Mouse (Mus musculus) CH12.LX (cell line): ENCODE data around the gene Olfr1342. TPM values are rescaled to one million over a fixed set of nuclear protein-coding genes. Genes with fewer than 3 reads are reported as not detected.

ENCODE experiments used
- DNase-seq: peaks from one replicate; pipeline ENCODE4 v3.0.0-alpha.2; 2013; ENCODE audit errors: extremely low read depth
- H3K27ac ChIP-seq: 2 replicates; pipeline ENCODE4 v1.5.1; 2012; ENCODE audit warnings: low read depth, mild to moderate bottlenecking, control low read depth, moderate library complexity; ENCODE audit not compliant: insufficient read depth
- H3K27me3 ChIP-seq: replicated peaks from 2 replicates; pipeline ENCODE3; 2012; ENCODE audit warnings: inconsistent platforms
- H3K36me3 ChIP-seq, 2 experiments: replicated peaks in 1 of 2; 2 replicates each; pipeline versions ENCODE3 to v1.6.1; 2012; ENCODE audit warnings: inconsistent platforms in 1 of 2, low read length in 1 of 2, mild to moderate bottlenecking in 1 of 2, mixed read lengths in 1 of 2, moderate library complexity in 1 of 2; ENCODE audit not compliant: control insufficient read depth in 1 of 2, insufficient read depth in 1 of 2
- H3K4me1 ChIP-seq, 2 experiments: 2 replicates each; pipeline ENCODE4 v1.6.1; 2012; ENCODE audit warnings: inconsistent platforms in 1 of 2, moderate library complexity in 1 of 2; ENCODE audit not compliant: insufficient read depth in 2 of 2, control insufficient read depth in 1 of 2
- H3K4me2 ChIP-seq: 2 replicates; pipeline ENCODE4 v1.6.1; 2012; ENCODE audit warnings: low read depth, mild to moderate bottlenecking, control low read depth; ENCODE audit not compliant: poor library complexity, insufficient read depth, severe bottlenecking
- H3K4me3 ChIP-seq, 3 experiments: fragments of 150-350 bp in 1 of 3; sonication (generic) in 1 of 3; replicated peaks in 1 of 3; 2 replicates each; pipeline versions ENCODE3 to v1.5.1; 2011 to 2012; ENCODE audit warnings: low read depth in 2 of 3, low read length in 2 of 3, mild to moderate bottlenecking in 2 of 3, moderate library complexity in 2 of 3, control low read depth in 1 of 3, improper control_type of control experiment in 1 of 3, inconsistent platforms in 1 of 3, mixed read lengths in 1 of 3; ENCODE audit not compliant: poor library complexity in 1 of 3
- H3K79me2 ChIP-seq: replicated peaks from 2 replicates; pipeline ENCODE4 v1.6.1; 2012; ENCODE audit warnings: mild to moderate bottlenecking, moderate library complexity; ENCODE audit not compliant: control insufficient read depth, poor library complexity, insufficient read depth, severe bottlenecking; ENCODE audit errors: extremely low read depth
- H3K9ac ChIP-seq: 2 replicates; pipeline ENCODE4 v1.6.1; 2012; ENCODE audit warnings: low read depth, mild to moderate bottlenecking, control low read depth, moderate library complexity; ENCODE audit not compliant: insufficient read depth
- H3K9me3 ChIP-seq: replicated peaks from 2 replicates; pipeline ENCODE3; 2012; ENCODE audit warnings: low read length, inconsistent platforms, mixed read lengths
- CTCF ChIP-seq, 2 experiments: IDR thresholded peaks in 1 of 2; conservative IDR thresholded peaks in 1 of 2; 2 replicates each; pipeline ENCODE4 v1.5.1; 2011 to 2012; ENCODE audit warnings: low read depth in 2 of 2, low read length in 2 of 2, improper control_type of control experiment in 1 of 2, inconsistent platforms in 1 of 2, mild to moderate bottlenecking in 1 of 2, moderate library complexity in 1 of 2
- ELF1 ChIP-seq: IDR thresholded peaks from 2 replicates; pipeline ENCODE4 v1.6.1; 2014; ENCODE audit warnings: low read depth, mild to moderate bottlenecking, inconsistent platforms, low read length, improper control_type of control experiment
- EP300 ChIP-seq: IDR thresholded peaks from 2 replicates; pipeline ENCODE4 v1.6.1; 2011; ENCODE audit warnings: low read length, improper control_type of control experiment
- HCFC1 ChIP-seq: IDR thresholded peaks from 2 replicates; pipeline ENCODE4 v1.6.1; 2012; ENCODE audit warnings: low read depth, mild to moderate bottlenecking, inconsistent platforms, low read length, improper control_type of control experiment
- JUN ChIP-seq: IDR thresholded peaks from 2 replicates; pipeline ENCODE4 v1.6.1; 2011; ENCODE audit warnings: low read depth, mild to moderate bottlenecking, low read length, improper control_type of control experiment, moderate library complexity; ENCODE audit not compliant: insufficient read depth
- JUND ChIP-seq: conservative IDR thresholded peaks from 2 replicates; pipeline ENCODE4 v1.6.1; 2011; ENCODE audit warnings: low read depth, low read length, improper control_type of control experiment
- MAFK ChIP-seq: IDR thresholded peaks from 2 replicates; pipeline ENCODE4 v1.6.1; 2011; ENCODE audit warnings: low read length, improper control_type of control experiment; ENCODE audit not compliant: insufficient replicate concordance
- MAZ ChIP-seq: IDR thresholded peaks from 2 replicates; pipeline ENCODE4 v1.6.1; 2012; ENCODE audit warnings: low read depth, mild to moderate bottlenecking, inconsistent platforms, low read length, improper control_type of control experiment, moderate library complexity
- MEF2A ChIP-seq: IDR thresholded peaks from 2 replicates; pipeline ENCODE4 v1.6.1; 2014; ENCODE audit warnings: low read depth, mild to moderate bottlenecking, inconsistent platforms, low read length, improper control_type of control experiment, borderline replicate concordance
- MXI1 ChIP-seq: IDR thresholded peaks from 2 replicates; pipeline ENCODE4 v1.6.1; 2011; ENCODE audit warnings: mild to moderate bottlenecking, low read depth, low read length, improper control_type of control experiment
- MYC ChIP-seq: IDR thresholded peaks from 2 replicates; pipeline ENCODE4 v1.6.1; 2011; ENCODE audit warnings: low read depth, mild to moderate bottlenecking, improper control_type of control experiment, low read length
- PAX5 ChIP-seq: IDR thresholded peaks from 2 replicates; pipeline ENCODE4 v1.6.1; 2012; ENCODE audit warnings: low read length, inconsistent platforms, mixed read lengths
- POLR2A ChIP-seq: IDR thresholded peaks from 2 replicates; pipeline ENCODE4 v1.6.1; 2011; ENCODE audit warnings: low read depth, mild to moderate bottlenecking, improper control_type of control experiment, low read length
- SIN3A ChIP-seq: IDR thresholded peaks from 2 replicates; pipeline ENCODE4 v1.6.1; 2012; ENCODE audit warnings: low read length, improper control_type of control experiment, inconsistent platforms
- SMC3 ChIP-seq: IDR thresholded peaks from 2 replicates; pipeline ENCODE4 v1.6.1; 2011; ENCODE audit warnings: low read depth, low read length, improper control_type of control experiment
- TBP ChIP-seq: conservative IDR thresholded peaks from 2 replicates; pipeline ENCODE4 v1.6.1; 2011; ENCODE audit warnings: low read depth, low read length, improper control_type of control experiment
- UBTF ChIP-seq: IDR thresholded peaks from 2 replicates; pipeline ENCODE4 v1.6.1; 2012; ENCODE audit warnings: low read depth, mild to moderate bottlenecking, inconsistent platforms, low read length, improper control_type of control experiment, moderate library complexity
- USF1 ChIP-seq: IDR thresholded peaks from 2 replicates; pipeline ENCODE4 v1.6.1; 2014; ENCODE audit warnings: low read depth, mild to moderate bottlenecking, inconsistent platforms, low read length, improper control_type of control experiment
- ZC3H11A ChIP-seq: IDR thresholded peaks from 2 replicates; pipeline ENCODE4 v1.6.1; 2012; ENCODE audit warnings: low read depth, mild to moderate bottlenecking, inconsistent platforms, low read length, improper control_type of control experiment
- ZMIZ1 ChIP-seq: IDR thresholded peaks from 2 replicates; pipeline ENCODE4 v1.6.1; 2012; ENCODE audit warnings: low read depth, mild to moderate bottlenecking, inconsistent platforms, low read length, improper control_type of control experiment
- ZNF384 ChIP-seq: IDR thresholded peaks from 2 replicates; pipeline ENCODE4 v1.6.1; 2012; ENCODE audit warnings: low read depth, low read length, improper control_type of control experiment, inconsistent platforms
- dilution Hi-C: fragments of 300-500 bp; cut with MboI; formaldehyde crosslinking; loops from 2 replicates; pipeline ENCODE4 v1.14.3; 2020; ENCODE audit warnings: low sequenced_read_pairs; ENCODE audit not compliant: extremely low pct_unique_long_range_greater_than_20kb, extremely low pct_ligation_motif_present
- in situ Hi-C: fragments of 300-500 bp; cut with MboI; formaldehyde crosslinking; loops from 3 replicates; pipeline ENCODE4 v1.14.3; 2019; ENCODE audit warnings: low sequenced_read_pairs, low pct_ligation_motif_present, low pct_unique_long_range_greater_than_20kb, mixed read lengths
- polyA plus RNA-seq: library from polyadenylated mRNA; unstranded; fragments of >175 nt; gene quantifications from 2 replicates; pipeline ENCODE4 v1.2.1, GENCODE M21; 2012; ENCODE audit warnings: low read depth; ENCODE audit not compliant: insufficient read length
- total RNA-seq, 2 experiments: library from RNA; depleted of rRNA; stranded (reverse); fragments of 300-350 nt in 1 of 2; fragments of >200 nt in 1 of 2; gene quantifications; 2 replicates each; pipeline ENCODE4 v1.2.3; 2012 to 2014

Olfr1342 gene
- total and polyA plus RNA-seq, 3 experiments = not detected

GRCm38 (mm10) chr4:118711656-118712055 lies 19.1 kb upstream of the Olfr1342 start:
- H3K27me3 ChIP-seq = peaks cover 63% of the 10 kb centered on the region
- H3K27ac ChIP-seq = no peak overlapping the region
- no peak overlapping the region for H3K4me3 ChIP-seq
- TF ChIP-seq MXI1 (no peak), CTCF (conservative IDR thresholded peaks at IDR 0.05 in 1 of 2, IDR thresholded peaks at IDR 0.05 in 1 of 2; ENCODE audit: low read depth in 2 of 2, low read length in 2 of 2) (0 out of 4 replicates have a peak, but pooled peaks of 1 of the 2 experiments have one; percentile 8), MYC (no peak), MEF2A (no peak), HCFC1 (no peak), UBTF (no peak)
- H3K4me2 ChIP-seq = no peak overlapping the region
- H3K79me2 ChIP-seq = no peaks in the 10 kb centered on the region
- peaks cover 4% of the 10 kb centered on the region for H3K9me3 ChIP-seq
- H3K36me3 ChIP-seq = no peaks in the 10 kb centered on the region
- in situ Hi-C loops (no loop called here), dilution Hi-C loops (no loop called here)
- no peak for DNase-seq
- H3K4me1 ChIP-seq = no peaks in the 10 kb centered on the region
- H3K9ac ChIP-seq = no peak overlapping the region

DNA sequence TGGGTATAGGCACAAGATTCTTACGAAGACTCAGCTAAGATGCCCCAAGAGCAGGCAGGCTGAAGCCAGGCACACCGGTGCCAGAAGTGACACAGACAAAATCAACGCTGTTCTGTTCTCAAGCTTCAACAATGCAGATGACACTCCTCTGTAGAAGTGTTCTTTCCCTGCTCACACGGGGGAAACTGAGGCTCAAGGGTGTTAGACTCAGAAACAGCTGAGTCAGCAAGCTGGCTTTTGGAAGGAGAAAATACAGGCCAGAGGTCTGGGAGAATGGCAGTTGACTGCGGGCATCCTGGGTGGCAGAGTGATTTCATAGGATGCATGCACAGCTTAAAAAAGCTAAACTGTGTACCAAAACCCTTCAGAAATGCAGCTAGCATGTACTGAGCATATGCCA lies 15.5 kb upstream of the Olfr1342 start:
- Histone ChIP-seq H3K9ac (no peak overlapping the region), H3K9me3 (peaks cover 4% of the 10 kb centered on the region), H3K4me1 (no peaks in the 10 kb centered on the region), H3K4me2 (no peak overlapping the region), H3K79me2 (no peaks in the 10 kb centered on the region), H3K27me3 (peaks cover 72% of the 10 kb centered on the region), H3K27ac (no peak overlapping the region), H3K4me3 (no peak overlapping the region), H3K36me3 (no peaks in the 10 kb centered on the region)
- no peak for DNase-seq
- dilution Hi-C loops = no loop called here
- TF ChIP-seq ZMIZ1 = no peak
- TF ChIP-seq ZC3H11A = no peak
- peak; percentile 89 for TF ChIP-seq MAFK
- TF ChIP-seq ELF1 = no peak
- no peak for TF ChIP-seq PAX5
- no peak for TF ChIP-seq ZNF384
- TF ChIP-seq USF1 = no peak
- TF ChIP-seq JUND = no peak
- in situ Hi-C loops = no loop called here

DNA sequence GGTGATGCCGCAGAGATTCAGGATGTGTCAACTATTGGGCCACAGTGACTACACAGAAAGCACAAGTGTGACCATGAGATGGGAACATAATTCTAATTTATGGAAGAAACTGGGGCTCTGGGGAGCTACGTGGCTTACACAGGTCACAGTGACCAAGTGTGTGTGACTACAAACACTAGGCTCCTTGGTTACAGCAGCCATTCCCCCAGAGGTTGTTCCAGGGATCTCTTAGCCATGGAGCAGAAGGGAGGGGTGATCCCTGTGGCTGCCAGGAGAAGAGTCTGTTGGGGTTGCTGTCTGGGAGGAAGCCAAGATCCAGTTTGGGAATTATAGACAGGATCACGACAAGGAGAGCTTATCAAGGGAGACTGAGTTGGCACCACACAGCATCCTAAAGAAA lies 10.7 kb upstream of the Olfr1342 start, which contains the start of gene Olfr1341:
TSS of gene Olfr1341 (plus strand) at position 301 of the 400 bp plus-strand sequence.
- Histone ChIP-seq H3K9ac (no peak within 1 kb of the TSS), H3K4me1 (no peaks in the 10 kb centered on the region), H3K36me3 (no peaks in the 10 kb centered on the region), H3K79me2 (no peaks in the 10 kb centered on the region), H3K27me3 (peaks cover 73% of the 10 kb centered on the region), H3K27ac (no peak within 1 kb of the TSS), H3K4me2 (no peak within 1 kb of the TSS), H3K9me3 (no peaks in the 10 kb centered on the region), H3K4me3 (no peak within 1 kb of the TSS)
- TF ChIP-seq SMC3 = no peak
- no peak for TF ChIP-seq TBP
- TF ChIP-seq POLR2A = no peak
- no peak for TF ChIP-seq CTCF (conservative IDR thresholded peaks at IDR 0.05 in 1 of 2, IDR thresholded peaks at IDR 0.05 in 1 of 2; ENCODE audit: low read depth in 2 of 2, low read length in 2 of 2)
- TF ChIP-seq PAX5 = no peak
- no peak for TF ChIP-seq ZC3H11A
- no peak for TF ChIP-seq MAZ
- TF ChIP-seq SIN3A = no peak
- TF ChIP-seq ELF1 = no peak
- no peak for TF ChIP-seq JUN
- TF ChIP-seq EP300 = no peak
- TF ChIP-seq UBTF = no peak
- in situ Hi-C loops (no loop called here), dilution Hi-C loops (no loop called here)
- DNase-seq = no peak
